Mouse (Mus musculus): ENCODE results near the gene Skint8. TPM values are rescaled to one million over a fixed set of nuclear protein-coding genes. Genes with fewer than 3 reads are reported as not detected.
"Not testable (repeated sequence)": the region's sequence is repeated elsewhere in the genome, so short reads cannot be mapped to it uniquely, and the experiment has no call there.

Skint8 gene
- not detected in 2 replicates for polyA plus RNA-seq (2015; fragmentation: Nextera tagmentation; extraction: Ambion mirVana)

GRCm38 (mm10) chr4:111919092-111919491 is at the start of gene Skint8:
Skint8 (plus strand) TSS chr4:111919392.
- 89% methylated on average over 1 of the region's 1 CpGs for WGBS
- no peaks in the 10 kb centered on the region for H3K36me3 ChIP-seq
- H3K4me3 ChIP-seq, result no peak within 1 kb of the TSS
- no peak within 1 kb of the TSS for H3K27ac ChIP-seq (replicated peaks)
- ATAC-seq (ENCODE audit: low FRiP score, low read depth), result no peak
- H3K9ac ChIP-seq, result no peak within 1 kb of the TSS
- H3K27me3 ChIP-seq, result no peaks in the 10 kb centered on the region
- H3K4me1 ChIP-seq (replicated peaks), result no peaks in the 10 kb centered on the region
- H3K4me2 ChIP-seq, result no peak within 1 kb of the TSS
- H3K9me3 ChIP-seq, result peaks cover 6% of the 10 kb centered on the region; the same call in 1 of the 2 replicates

- Histone ChIP-seq H3K27me3 (no peaks in the 10 kb centered on the region), H3K9ac (no peak overlapping the region), H3K36me3 (no peaks in the 10 kb centered on the region), H3K4me2 (no peak overlapping the region), H3K9me3 (no peaks in the 10 kb centered on the region), H3K4me3 (no peak overlapping the region), H3K4me1 (replicated peaks) (no peaks in the 10 kb centered on the region), H3K27ac (replicated peaks) (no peak overlapping the region)
- no peak for ATAC-seq (ENCODE audit: low FRiP score, low read depth)
- WGBS, result 50% methylated on average over 4 of the region's 4 CpGs
Measured at GRCm38 (mm10) chr4:111880112-111880875, 38.9 kb upstream of the Skint8 start.

- Histone ChIP-seq H3K27me3 (no peaks in the 10 kb centered on the region), H3K4me1 (replicated peaks) (no peaks in the 10 kb centered on the region), H3K27ac (replicated peaks) (no peak overlapping the region), H3K4me3 (no peak overlapping the region), H3K9ac (no peak overlapping the region), H3K9me3 (no peaks in the 10 kb centered on the region), H3K36me3 (no peaks in the 10 kb centered on the region), H3K4me2 (no peak overlapping the region)
- ATAC-seq (ENCODE audit: low FRiP score, low read depth), result no peak
- 90% methylated on average over 12 of the region's 12 CpGs for WGBS
Measured at GRCm38 (mm10) chr4:111883543-111883942, 35.6 kb upstream of the Skint8 start.

GRCm38 (mm10) chr4:111886018-111886417 is 33.2 kb upstream of the Skint8 start:
- H3K36me3 ChIP-seq, result no peaks in the 10 kb centered on the region
- no peak overlapping the region for H3K27ac ChIP-seq (replicated peaks)
- peak overlapping the region; percentile 32; the same call in 1 of the 2 replicates for H3K4me2 ChIP-seq
- H3K4me3 ChIP-seq, result no peak overlapping the region
- no peaks in the 10 kb centered on the region for H3K9me3 ChIP-seq
- no peaks in the 10 kb centered on the region for H3K4me1 ChIP-seq (replicated peaks)
- H3K9ac ChIP-seq, result no peak overlapping the region
- 11% methylated on average over 7 of the region's 7 CpGs for WGBS
- no peaks in the 10 kb centered on the region for H3K27me3 ChIP-seq
- peak; percentile 81 for ATAC-seq (ENCODE audit: low FRiP score, low read depth)

GRCm38 (mm10) chr4:111886607-111887006 is 32.6 kb upstream of the Skint8 start:
- Histone ChIP-seq H3K9ac (no peak overlapping the region), H3K4me2 (no peak overlapping the region), H3K27ac (replicated peaks) (no peak overlapping the region), H3K4me3 (no peak overlapping the region), H3K27me3 (no peaks in the 10 kb centered on the region), H3K4me1 (replicated peaks) (no peaks in the 10 kb centered on the region), H3K9me3 (no peaks in the 10 kb centered on the region), H3K36me3 (no peaks in the 10 kb centered on the region)
- 17% methylated on average over 4 of the region's 4 CpGs for WGBS
- ATAC-seq (ENCODE audit: low FRiP score, low read depth), result peak; percentile 82; the same call in 1 of the 2 replicates

- H3K9ac ChIP-seq, result no peak overlapping the region
- no peak overlapping the region for H3K4me3 ChIP-seq
- H3K9me3 ChIP-seq, result no peaks in the 10 kb centered on the region
- no peaks in the 10 kb centered on the region for H3K27me3 ChIP-seq
- no peak for ATAC-seq (ENCODE audit: low FRiP score, low read depth)
- H3K36me3 ChIP-seq, result no peaks in the 10 kb centered on the region
- no peak overlapping the region for H3K27ac ChIP-seq (replicated peaks)
- H3K4me1 ChIP-seq (replicated peaks), result no peaks in the 10 kb centered on the region
- H3K4me2 ChIP-seq, result no peak overlapping the region
Measured at GRCm38 (mm10) chr4:111892138-111892537, 27.1 kb upstream of the Skint8 start.

- H3K27ac ChIP-seq (replicated peaks), result no peak overlapping the region
- WGBS, result 55% methylated on average over 1 of the region's 1 CpGs
- no peak overlapping the region for H3K9ac ChIP-seq
- no peak overlapping the region for H3K4me3 ChIP-seq
- no peaks in the 10 kb centered on the region for H3K4me1 ChIP-seq (replicated peaks)
- no peak for ATAC-seq (ENCODE audit: low FRiP score, low read depth)
- no peaks in the 10 kb centered on the region for H3K36me3 ChIP-seq
- no peak overlapping the region for H3K4me2 ChIP-seq
- H3K9me3 ChIP-seq, result no peaks in the 10 kb centered on the region
- H3K27me3 ChIP-seq, result no peaks in the 10 kb centered on the region
Measured at GRCm38 (mm10) chr4:111897755-111898154, 21.4 kb upstream of the Skint8 start.

GRCm38 (mm10) chr4:111898566-111898965 is 20.6 kb upstream of the Skint8 start:
- Histone ChIP-seq H3K4me1 (replicated peaks) (no peaks in the 10 kb centered on the region), H3K36me3 (no peaks in the 10 kb centered on the region), H3K9me3 (no peaks in the 10 kb centered on the region), H3K9ac (no peak overlapping the region), H3K4me3 (no peak overlapping the region), H3K27me3 (no peaks in the 10 kb centered on the region), H3K4me2 (no peak overlapping the region), H3K27ac (replicated peaks) (no peak overlapping the region)
- 78% methylated on average over 4 of the region's 4 CpGs for WGBS
- ATAC-seq (ENCODE audit: low FRiP score, low read depth), result no peak

GRCm38 (mm10) chr4:111900491-111900890 is 18.7 kb upstream of the Skint8 start:
- not testable (repeated sequence) for H3K4me2 ChIP-seq; H3K27ac ChIP-seq (replicated peaks); H3K9me3 ChIP-seq; H3K9ac ChIP-seq; H3K27me3 ChIP-seq; H3K4me3 ChIP-seq; H3K4me1 ChIP-seq (replicated peaks); H3K36me3 ChIP-seq; ATAC-seq (ENCODE audit: low FRiP score, low read depth)
- 87% methylated on average over 1 of the region's 1 CpGs for WGBS

- H3K4me2 ChIP-seq, result no peak overlapping the region
- H3K27ac ChIP-seq (replicated peaks), result no peak overlapping the region
- H3K9ac ChIP-seq, result no peak overlapping the region
- ATAC-seq (ENCODE audit: low FRiP score, low read depth), result no peak
- 63% methylated on average over 1 of the region's 1 CpGs for WGBS
- H3K4me3 ChIP-seq, result no peak overlapping the region
- no peaks in the 10 kb centered on the region for H3K36me3 ChIP-seq
- H3K9me3 ChIP-seq, result no peaks in the 10 kb centered on the region
- no peaks in the 10 kb centered on the region for H3K27me3 ChIP-seq
- no peaks in the 10 kb centered on the region for H3K4me1 ChIP-seq (replicated peaks)
Measured at GRCm38 (mm10) chr4:111901473-111901872, 17.7 kb upstream of the Skint8 start.

- no peaks in the 10 kb centered on the region for H3K36me3 ChIP-seq
- no peak within 1 kb of the TSS for H3K27ac ChIP-seq (replicated peaks)
Measured at GRCm38 (mm10) chr4:111902775-111903174, 16.4 kb upstream of the Skint8 start, which contains the start of gene Slc5a9. Slc5a9 (minus strand) TSS chr4:111902918.

GRCm38 (mm10) chr4:111907926-111908325 is 11.3 kb upstream of the Skint8 start:
- ATAC-seq (ENCODE audit: low FRiP score, low read depth), result peak; percentile 73; the same call in 1 of the 2 replicates
- Histone ChIP-seq H3K9ac (no peak overlapping the region), H3K27me3 (no peaks in the 10 kb centered on the region), H3K36me3 (no peaks in the 10 kb centered on the region), H3K9me3 (no peaks in the 10 kb centered on the region), H3K4me1 (replicated peaks) (no peaks in the 10 kb centered on the region), H3K4me3 (no peak overlapping the region), H3K4me2 (no peak overlapping the region), H3K27ac (replicated peaks) (no peak overlapping the region)
- WGBS, result 44% methylated on average over 2 of the region's 2 CpGs

More at GRCm38 (mm10) chr4:111902775-111903174, 16.4 kb upstream of the Skint8 start, which contains the start of gene Slc5a9:
- Histone ChIP-seq H3K4me1 (replicated peaks) (no peaks in the 10 kb centered on the region), H3K4me2 (no peak within 1 kb of the TSS), H3K9ac (no peak within 1 kb of the TSS), H3K9me3 (no peaks in the 10 kb centered on the region), H3K4me3 (no peak within 1 kb of the TSS), H3K27me3 (no peaks in the 10 kb centered on the region)
- no peak for ATAC-seq (ENCODE audit: low FRiP score, low read depth)

- Histone ChIP-seq H3K27ac (replicated peaks) (no peak overlapping the region), H3K4me3 (no peak overlapping the region), H3K9me3 (no peaks in the 10 kb centered on the region), H3K9ac (no peak overlapping the region), H3K4me2 (no peak overlapping the region), H3K36me3 (no peaks in the 10 kb centered on the region), H3K27me3 (no peaks in the 10 kb centered on the region), H3K4me1 (replicated peaks) (no peaks in the 10 kb centered on the region)
- no peak for ATAC-seq (ENCODE audit: low FRiP score, low read depth)
- WGBS, result 25% methylated on average over 1 of the region's 1 CpGs
Measured at GRCm38 (mm10) chr4:111961309-111961708, 42.1 kb downstream of the Skint8 start.
